Mouse (Mus musculus): ENCODE data around the gene Miga1.

DNA sequence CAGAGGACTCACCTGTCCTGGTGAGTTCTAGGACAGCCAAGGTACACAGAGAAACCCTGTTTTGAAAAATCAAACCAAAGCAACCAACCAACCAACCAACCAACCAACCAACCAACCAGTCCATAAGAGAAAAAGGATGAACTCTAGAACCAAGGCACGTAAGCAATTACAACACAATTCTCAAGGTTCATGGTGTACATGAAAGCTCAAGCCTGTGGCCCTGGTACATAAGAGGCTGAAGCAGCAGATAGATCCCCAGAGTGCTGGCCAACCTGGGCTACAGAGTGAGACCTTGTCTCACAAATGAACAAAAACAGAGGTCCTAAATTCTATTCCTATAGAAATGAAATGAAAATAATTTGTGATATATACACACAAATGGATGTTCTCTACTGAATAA, 55.9 kb downstream of the Miga1 start:
- TF ChIP-seq EP300 (IDR thresholded peaks at IDR 0.05; ENCODE audit: low read depth) = no peak
- no peak for TF ChIP-seq CTCF (IDR thresholded peaks at IDR 0.05; ENCODE audit: low read depth)

All from liver, embryonic 14.5 days (tissue).